Mouse (Mus musculus) midbrain, postnatal 0 days (tissue): ENCODE measurements at regions not wholly inside any gene's neighbourhood (a gene's known extent, or its start where the extent isn't known, plus 50 kb on each side); places are given as distances from the start of the nearest gene placed in this dataset.
"Not testable (repeated sequence)": the region's sequence is repeated elsewhere in the genome, so short reads cannot be mapped to it uniquely, and the experiment has no call there.

ENCODE experiments used
- ATAC-seq: fragments of 200-750 bp; cut with Nextera tagmentation; 2 replicates; pipeline ENCODE4 v1.8.0; 2017; ENCODE audit warnings: moderate number of reproducible peaks, mild to moderate bottlenecking, moderate TSS enrichment, moderate library complexity; ENCODE audit not compliant: low FRiP score
- DNase-seq: peaks from one replicate; pipeline ENCODE4 v3.0.0-alpha.2; 2015; ENCODE audit warnings: low spot score
- H3K27ac ChIP-seq: fragments of 300-500 bp; sonication (generic); 2 replicates; pipeline ENCODE4 v1.5.1; 2014; ENCODE audit warnings: low read depth, mild to moderate bottlenecking, low read length, mixed read lengths
- H3K27me3 ChIP-seq: fragments of 300-500 bp; sonication (generic); 2 replicates; pipeline ENCODE4 v1.6.1; 2014; ENCODE audit warnings: low read length, control low read depth, mixed read lengths; ENCODE audit not compliant: insufficient read depth
- H3K36me3 ChIP-seq: fragments of 300-500 bp; sonication (generic); 2 replicates; pipeline ENCODE4 v1.6.1; 2014; ENCODE audit warnings: low read length, control low read depth, mixed read lengths; ENCODE audit not compliant: insufficient read depth
- H3K4me1 ChIP-seq: fragments of 300-500 bp; sonication (generic); 2 replicates; pipeline ENCODE4 v1.6.1; 2014; ENCODE audit warnings: mild to moderate bottlenecking, control low read depth, antibody characterized with exemption, low read length, mixed read lengths; ENCODE audit not compliant: insufficient read depth
- H3K4me2 ChIP-seq: fragments of 300-500 bp; sonication (generic); 2 replicates; pipeline ENCODE4 v1.6.1; 2014; ENCODE audit warnings: low read depth, mild to moderate bottlenecking, low read length, mixed read lengths; ENCODE audit not compliant: poor library complexity, severe bottlenecking
- H3K4me3 ChIP-seq: fragments of 300-500 bp; sonication (generic); 2 replicates; pipeline ENCODE4 v1.5.1; 2014; ENCODE audit warnings: low read depth, mild to moderate bottlenecking, low read length, moderate library complexity
- H3K9ac ChIP-seq: fragments of 300-500 bp; sonication (generic); replicated peaks from 2 replicates; pipeline ENCODE4 v1.6.1; 2014; ENCODE audit warnings: mild to moderate bottlenecking, low read length, moderate library complexity, mixed read lengths; ENCODE audit not compliant: poor library complexity, severe bottlenecking
- H3K9me3 ChIP-seq: fragments of 300-500 bp; sonication (generic); 2 replicates; pipeline ENCODE4 v1.6.1; 2016; ENCODE audit warnings: low read length, control low read depth
- CTCF ChIP-seq: IDR thresholded peaks from 2 replicates; pipeline ENCODE4 v1.5.1; 2016; ENCODE audit warnings: antibody characterized with exemption, mild to moderate bottlenecking
- WGBS: fragments of 180-500 bp; shearing (Covaris S2); extraction: QIAGEN DNeasy Blood & Tissue Kit; methylation state at CpG from one replicate; pipeline ENCODE4 v1.1.7; 2014; 5-methylcytosine and 5-hydroxymethylcytosine counted together

DNA sequence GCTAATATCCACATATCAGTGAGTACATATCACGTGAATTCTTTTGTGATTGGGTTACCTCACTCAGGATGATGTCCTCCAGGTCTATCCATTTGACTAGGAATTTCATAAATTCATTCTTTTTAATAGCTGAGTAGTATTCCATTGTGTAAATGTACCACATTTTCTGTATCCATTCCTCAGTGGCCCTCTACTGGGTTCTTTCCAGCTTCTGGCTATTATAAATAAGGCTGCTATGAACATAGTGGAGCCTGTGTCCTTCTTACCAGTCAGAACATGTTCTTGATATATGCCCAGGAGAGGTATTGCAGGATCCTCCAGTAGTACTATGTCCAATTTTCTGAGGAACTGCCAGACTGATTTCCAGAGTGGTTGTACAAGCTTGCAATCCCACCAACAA, 884.0 kb upstream of the Lrrc4c start:
- not testable (repeated sequence) for H3K4me3 ChIP-seq, ATAC-seq, H3K9ac ChIP-seq, H3K27me3 ChIP-seq, DNase-seq, H3K36me3 ChIP-seq, H3K4me1 ChIP-seq, H3K9me3 ChIP-seq, H3K4me2 ChIP-seq, H3K27ac ChIP-seq
- 69% methylated on average over 1 of the region's 1 CpGs for WGBS

DNA sequence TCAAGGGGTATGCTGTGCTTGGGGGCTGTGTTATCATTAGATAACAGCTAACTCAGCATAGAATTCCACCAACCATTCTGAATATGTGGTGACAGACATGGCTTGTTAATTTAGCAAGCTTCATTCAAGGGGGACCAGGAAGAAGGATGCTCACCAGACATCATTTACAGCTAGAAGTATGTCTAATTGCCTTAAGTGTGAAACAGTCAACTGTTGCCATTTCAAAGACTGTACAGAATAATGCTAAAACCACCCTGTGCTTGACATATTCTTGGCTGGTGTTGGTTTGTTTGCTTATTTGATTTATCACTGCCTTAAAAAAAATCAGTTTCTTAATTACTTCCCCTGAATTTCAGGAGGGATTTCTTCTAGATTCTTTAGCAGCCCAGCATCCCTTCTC, 877.0 kb upstream of the Lrrc4c start:
- DNase-seq (no peak), ATAC-seq (no peak)
- Histone ChIP-seq H3K27ac (no peak overlapping the region), H3K9ac (no peak overlapping the region), H3K27me3 (no peaks in the 10 kb centered on the region), H3K4me2 (no peak overlapping the region), H3K4me1 (no peaks in the 10 kb centered on the region), H3K36me3 (no peaks in the 10 kb centered on the region), H3K4me3 (no peak overlapping the region), H3K9me3 (no peaks in the 10 kb centered on the region)
- no peak for TF ChIP-seq CTCF

DNA sequence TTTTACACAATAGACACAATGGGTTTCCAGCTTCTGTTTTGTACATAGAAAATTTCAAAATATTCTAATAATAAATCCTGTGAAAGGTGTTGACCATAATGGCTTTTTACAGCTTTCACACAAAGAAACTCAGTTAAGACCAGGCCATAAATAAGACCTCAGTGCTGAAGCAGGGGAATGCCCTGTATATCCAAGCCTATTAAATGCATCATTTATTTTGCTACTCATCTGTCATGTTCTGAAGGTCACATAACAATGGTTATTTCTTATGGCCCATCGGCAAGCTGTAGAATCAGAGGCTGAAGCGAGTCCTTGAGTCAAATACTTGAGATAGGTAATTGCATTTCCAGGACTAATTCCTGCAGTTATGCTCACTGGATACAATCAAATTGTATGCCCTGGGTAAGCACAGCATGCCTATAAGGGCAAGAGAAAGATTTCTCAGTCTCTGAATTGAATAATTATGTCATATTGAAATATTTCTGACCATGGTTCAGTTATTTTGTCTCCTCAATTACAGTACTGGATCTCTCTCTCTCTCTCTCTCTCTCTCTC, 874.6 kb upstream of the Lrrc4c start:
- no peak for ATAC-seq
- no peak overlapping the region for H3K9ac ChIP-seq
- no peak overlapping the region for H3K4me3 ChIP-seq
- no peaks in the 10 kb centered on the region for H3K36me3 ChIP-seq
- WGBS: 70% methylated on average over 2 of the region's 2 CpGs
- H3K4me2 ChIP-seq: no peak overlapping the region
- no peak overlapping the region for H3K27ac ChIP-seq
- DNase-seq: no peak
- no peaks in the 10 kb centered on the region for H3K4me1 ChIP-seq
- H3K27me3 ChIP-seq: no peaks in the 10 kb centered on the region
- no peak for TF ChIP-seq CTCF
- no peaks in the 10 kb centered on the region for H3K9me3 ChIP-seq

DNA sequence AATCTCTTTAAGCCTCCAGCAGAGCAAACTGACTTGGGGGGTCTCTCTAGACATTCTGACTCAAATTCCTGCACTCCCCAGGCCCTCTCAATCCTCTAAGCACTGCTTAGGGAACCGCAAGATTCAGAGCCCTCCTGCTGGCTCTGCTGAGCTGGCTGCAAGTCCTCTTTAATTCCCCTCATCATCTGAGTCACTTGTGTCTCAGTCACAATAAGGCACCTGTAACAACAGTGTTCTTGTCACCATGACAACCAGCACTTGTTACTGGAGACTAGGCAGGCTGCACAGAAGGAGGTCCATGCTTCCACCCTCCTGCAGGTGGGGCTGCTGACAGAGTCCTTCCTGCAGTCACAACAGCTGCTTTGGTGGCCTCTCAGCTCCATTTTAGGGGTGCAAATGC, 869.1 kb upstream of the Lrrc4c start:
- H3K27me3 ChIP-seq: no peaks in the 10 kb centered on the region
- DNase-seq: peak; percentile 49
- H3K4me2 ChIP-seq: no peak overlapping the region
- 0% methylated on average over 1 of the region's 1 CpGs for WGBS
- no peak overlapping the region for H3K27ac ChIP-seq
- H3K9ac ChIP-seq: no peak overlapping the region
- TF ChIP-seq CTCF: peak; percentile 49
- no peak overlapping the region for H3K4me3 ChIP-seq
- no peaks in the 10 kb centered on the region for H3K36me3 ChIP-seq
- H3K9me3 ChIP-seq: no peaks in the 10 kb centered on the region
- peak; percentile 71 for ATAC-seq
- no peaks in the 10 kb centered on the region for H3K4me1 ChIP-seq

DNA sequence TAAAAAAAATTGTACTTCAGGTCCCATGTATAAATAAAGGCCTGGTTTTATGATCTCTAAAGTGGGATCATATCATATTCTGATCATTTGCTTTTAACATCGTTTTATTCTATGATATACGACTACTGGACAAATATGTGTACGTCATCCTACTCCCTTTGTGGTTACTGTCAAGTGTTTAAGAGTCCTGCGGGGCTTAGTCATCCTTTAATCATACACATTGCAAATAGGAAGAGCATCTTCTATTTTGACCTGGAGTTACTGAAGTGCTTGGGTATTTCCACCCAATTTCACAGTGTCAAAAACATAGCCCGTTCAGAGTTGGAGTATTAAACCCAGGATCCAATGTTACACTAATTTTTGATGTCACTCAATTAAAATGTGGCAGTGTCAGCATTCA, 838.1 kb upstream of the Lrrc4c start:
- Histone ChIP-seq H3K4me3 (no peak overlapping the region), H3K9me3 (no peaks in the 10 kb centered on the region), H3K27me3 (no peaks in the 10 kb centered on the region), H3K9ac (no peak overlapping the region), H3K36me3 (no peaks in the 10 kb centered on the region), H3K4me1 (no peaks in the 10 kb centered on the region), H3K27ac (no peak overlapping the region), H3K4me2 (no peak overlapping the region)
- DNase-seq (no peak), ATAC-seq (no peak)
- TF ChIP-seq CTCF: no peak
- WGBS: 85% methylated on average over 5 of the region's 5 CpGs

DNA sequence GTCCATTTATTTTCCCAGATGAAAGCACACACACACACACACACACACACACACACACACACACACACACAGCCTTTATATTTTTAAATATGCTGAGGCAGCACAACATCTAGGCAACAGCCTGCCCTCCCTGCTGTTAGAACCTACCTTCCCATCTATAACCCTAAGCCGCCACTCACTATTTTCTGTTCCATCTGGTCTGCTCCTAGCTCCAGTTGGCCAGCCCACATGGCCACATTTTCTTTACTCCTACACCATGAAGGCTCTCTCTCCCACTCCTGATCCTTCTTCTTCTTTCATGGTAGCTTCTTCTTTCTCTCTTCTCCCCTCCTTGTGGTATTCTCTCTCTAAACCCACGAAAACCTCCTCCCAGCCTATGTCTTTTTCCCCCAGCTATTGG, 834.6 kb upstream of the Lrrc4c start:
- H3K27me3 ChIP-seq: no peaks in the 10 kb centered on the region
- H3K4me2 ChIP-seq: no peak overlapping the region
- no peaks in the 10 kb centered on the region for H3K36me3 ChIP-seq
- H3K4me1 ChIP-seq: no peaks in the 10 kb centered on the region
- ATAC-seq (no peak), DNase-seq (no peak)
- TF ChIP-seq CTCF: no peak
- WGBS: 93% methylated on average over 2 of the region's 2 CpGs
- H3K27ac ChIP-seq: no peak overlapping the region
- no peak overlapping the region for H3K9ac ChIP-seq
- H3K9me3 ChIP-seq: no peaks in the 10 kb centered on the region
- no peak overlapping the region for H3K4me3 ChIP-seq
